Mouse (Mus musculus) left cerebral cortex, adult 6 months (tissue): ENCODE results near the gene 9530003J23Rik. TPM values are rescaled to one million over a fixed set of nuclear protein-coding genes. Genes with fewer than 3 reads are reported as not detected.

ENCODE experiments used
- long read RNA-seq, 2 experiments: library from polyadenylated mRNA; unstranded; transcript quantifications; one replicate each; pipeline ENCODE4 v2.0.0; 2019 to 2020
- polyA plus RNA-seq: library from polyadenylated mRNA; unstranded; fragments of <200 nt; fragmentation: Nextera tagmentation; gene quantifications from 2 replicates; pipeline ENCODE4 v1.2.3, GENCODE M21; 2021

9530003J23Rik gene
- not detected in 2 replicates for polyA plus RNA-seq
- long read RNA-seq, experiment 1: 0 reads
- long read RNA-seq, experiment 2: 0 reads

DNA sequence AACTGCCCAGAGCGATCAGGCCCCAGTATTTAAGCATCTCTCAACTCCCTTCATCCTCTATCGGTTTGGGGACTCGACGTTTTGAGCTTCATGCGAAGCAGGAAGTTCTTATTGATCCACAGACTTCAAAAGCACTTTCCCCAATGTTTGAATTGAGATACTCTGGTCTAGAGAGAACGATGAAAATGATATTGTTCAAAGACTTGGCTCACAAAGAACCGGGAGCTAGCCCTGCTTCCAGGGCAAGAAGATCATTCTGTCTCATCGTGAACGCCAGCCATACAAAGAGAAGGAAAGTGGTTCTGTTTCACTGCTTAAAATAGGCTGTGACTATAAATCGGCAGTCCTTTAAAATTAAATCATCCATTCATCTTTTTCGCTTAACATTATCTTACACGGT lies at the start of gene 9530003J23Rik:
Gene 9530003J23Rik, minus strand, starts transcription at position 101 of the 400 bp plus-strand sequence.

DNA sequence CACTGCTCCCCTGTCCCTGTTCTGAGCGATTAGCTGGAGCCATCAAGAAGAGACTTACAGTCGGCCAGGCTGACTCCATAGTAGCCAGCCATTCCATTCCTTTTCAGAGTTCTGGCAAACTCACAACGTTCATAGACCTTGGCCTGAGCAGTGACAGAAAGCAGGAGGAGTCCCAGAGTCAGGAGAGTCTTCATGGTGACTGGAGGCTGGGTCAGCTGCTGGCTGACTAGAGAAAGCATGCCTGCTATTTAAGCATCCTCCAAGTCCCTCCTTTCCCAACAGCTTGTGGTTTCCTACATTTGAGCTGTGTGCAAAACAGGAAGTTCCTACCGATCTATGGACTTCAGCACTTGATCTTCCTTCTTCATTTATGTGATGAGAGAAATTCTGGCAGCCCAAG lies 43.5 kb upstream of the 9530003J23Rik start, which contains the start of gene Lyz2:
Gene Lyz2, minus strand, starts transcription at position 273 of the 400 bp plus-strand sequence.

DNA sequence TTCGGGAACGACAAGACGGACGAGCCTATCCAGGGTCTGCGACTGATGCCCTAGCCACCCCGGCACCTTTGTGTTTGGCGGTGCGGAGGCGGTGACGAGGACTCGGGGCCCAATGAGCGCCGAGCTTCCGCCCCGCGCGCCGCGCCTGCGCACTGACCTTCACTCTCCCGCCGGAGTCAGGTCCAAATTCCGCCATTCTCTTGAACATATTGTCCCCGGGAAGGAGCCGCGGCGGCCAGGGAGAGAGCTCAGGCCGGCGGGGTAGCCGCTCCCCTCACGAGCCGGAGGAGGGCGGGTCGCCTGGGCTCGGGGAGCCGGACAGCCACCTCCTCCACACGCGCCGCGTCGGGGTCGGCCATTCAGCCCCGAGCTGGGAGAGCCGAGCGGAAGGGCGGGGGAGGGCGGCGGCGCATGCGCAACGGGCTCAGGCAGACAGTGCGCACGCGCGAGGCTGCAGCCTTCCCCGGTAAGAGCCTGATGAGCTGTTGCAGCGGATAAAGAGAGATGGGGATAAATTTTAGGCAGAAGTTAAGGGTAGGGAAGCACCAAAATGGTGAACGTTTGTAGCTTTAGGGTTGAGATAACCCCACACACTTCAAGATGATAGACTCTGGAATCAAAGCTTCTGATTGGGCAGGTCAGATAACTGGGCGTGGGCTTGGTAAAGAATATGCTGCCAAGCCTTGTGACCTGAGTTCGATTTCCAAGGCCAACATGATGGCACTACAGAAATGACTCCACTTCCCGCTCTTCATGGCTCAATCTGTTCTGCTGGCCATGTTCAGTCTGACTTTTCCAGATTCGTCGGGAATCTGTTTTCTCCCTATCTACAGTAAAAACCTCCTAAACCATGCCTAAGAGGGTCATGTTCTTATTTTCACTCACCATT lies 14.2 kb downstream of the 9530003J23Rik start, which contains the start of gene Yeats4:
Gene Yeats4, minus strand, starts transcription at position 406 of the 889 bp plus-strand sequence.

Other genes starting within 250 kb of the 9530003J23Rik start
- gene Lrrc10, start 193.4 kb downstream of the 9530003J23Rik start, polyA plus RNA-seq: 0.28 and 0.42 TPM in 2 replicates
- 151 and 172 TPM in 2 replicates for gene Cct2, start 174.9 kb downstream of the 9530003J23Rik start, polyA plus RNA-seq
- gene Frs2, start 90.2 kb downstream of the 9530003J23Rik start, polyA plus RNA-seq: 7.7 and 9.4 TPM in 2 replicates
- gene Yeats4, start 14.2 kb downstream of the 9530003J23Rik start, polyA plus RNA-seq: 65.8 and 66.9 TPM in 2 replicates
- 29.8 and 38.6 TPM in 2 replicates for gene Lyz2, start 43.6 kb upstream of the 9530003J23Rik start, polyA plus RNA-seq
- not detected in 2 replicates for gene Lyz1, start 54.2 kb upstream of the 9530003J23Rik start, polyA plus RNA-seq
- 18.2 and 24.0 TPM in 2 replicates for gene Cpsf6, start 141.3 kb upstream of the 9530003J23Rik start, polyA plus RNA-seq